Mouse (Mus musculus): ENCODE data around the gene Aak1. TPM values are rescaled to one million over a fixed set of nuclear protein-coding genes. Genes with fewer than 3 reads are reported as not detected.
A peak's percentile ranks its signal among the peaks of the same experiment; 100 is the strongest.

The Aak1 gene
- polyA plus RNA-seq, 1 experiment from 2014 or later, result 3.2 TPM

GRCm38 (mm10) chr6:86918058-86918835 lies 68.9 kb downstream of the Aak1 start:
- no peaks in the 10 kb centered on the region for H3K36me3 ChIP-seq (replicated peaks)
- H3K9ac ChIP-seq, result no peak overlapping the region
- no peaks in the 10 kb centered on the region for H3K27me3 ChIP-seq
- no peak overlapping the region for H3K27ac ChIP-seq (replicated peaks)
- no peak overlapping the region for H3K4me2 ChIP-seq
- H3K4me3 ChIP-seq (replicated peaks), result no peak overlapping the region
- no peak for ATAC-seq (ENCODE audit: insufficient read depth)
- no peaks in the 10 kb centered on the region for H3K9me3 ChIP-seq (replicated peaks)
- H3K4me1 ChIP-seq (replicated peaks), result peaks cover 2% of the 10 kb centered on the region; the same call in 1 of the 2 replicates
- WGBS (ENCODE audit: insufficient replicate concordance), result 60% methylated on average over 7 of the region's 7 CpGs

GRCm38 (mm10) chr6:86921880-86922279 lies 72.6 kb downstream of the Aak1 start:
- H3K9ac ChIP-seq, result no peak overlapping the region
- 14% methylated on average over 4 of the region's 4 CpGs for WGBS (ENCODE audit: insufficient replicate concordance)

GRCm38 (mm10) chr6:86924746-86925145 lies 75.4 kb downstream of the Aak1 start:
- Histone ChIP-seq H3K4me1 (replicated peaks) (no peaks in the 10 kb centered on the region), H3K27ac (replicated peaks) (no peak overlapping the region), H3K4me2 (no peak overlapping the region), H3K9ac (no peak overlapping the region), H3K36me3 (replicated peaks) (peaks cover 29% of the 10 kb centered on the region), H3K27me3 (no peaks in the 10 kb centered on the region), H3K9me3 (replicated peaks) (no peaks in the 10 kb centered on the region), H3K4me3 (replicated peaks) (no peak overlapping the region)
- ATAC-seq (ENCODE audit: insufficient read depth), result no peak
- 72% methylated on average over 4 of the region's 4 CpGs for WGBS (ENCODE audit: insufficient replicate concordance)

More at GRCm38 (mm10) chr6:86921880-86922279, 72.6 kb downstream of the Aak1 start:
- Histone ChIP-seq H3K27me3 (no peaks in the 10 kb centered on the region), H3K4me3 (replicated peaks) (no peak overlapping the region), H3K36me3 (replicated peaks) (peaks cover 15% of the 10 kb centered on the region), H3K4me1 (replicated peaks) (no peaks in the 10 kb centered on the region), H3K9me3 (replicated peaks) (no peaks in the 10 kb centered on the region), H3K27ac (replicated peaks) (no peak overlapping the region), H3K4me2 (no peak overlapping the region)
- no peak for ATAC-seq (ENCODE audit: insufficient read depth)

- no peak overlapping the region for H3K9ac ChIP-seq
- H3K27me3 ChIP-seq, result no peaks in the 10 kb centered on the region
- H3K4me1 ChIP-seq (replicated peaks), result peaks cover 5% of the 10 kb centered on the region; the same call in 1 of the 2 replicates
- ATAC-seq (ENCODE audit: insufficient read depth), result no peak
- WGBS (ENCODE audit: insufficient replicate concordance), result 65% methylated on average over 5 of the region's 5 CpGs
- peaks cover 23% of the 10 kb centered on the region for H3K36me3 ChIP-seq (replicated peaks)
- H3K9me3 ChIP-seq (replicated peaks), result no peaks in the 10 kb centered on the region
- no peak overlapping the region for H3K27ac ChIP-seq (replicated peaks)
- no peak overlapping the region for H3K4me2 ChIP-seq
- no peak overlapping the region for H3K4me3 ChIP-seq (replicated peaks)
Measured at GRCm38 (mm10) chr6:86934541-86934940, 85.2 kb downstream of the Aak1 start.

- 0 out of 2 replicates have a peak overlapping the region, but pooled peaks have one; percentile 7 for H3K4me2 ChIP-seq
- no peak overlapping the region for H3K4me3 ChIP-seq (replicated peaks)
Measured at GRCm38 (mm10) chr6:86939797-86940196, 90.5 kb downstream of the Aak1 start.

GRCm38 (mm10) chr6:86940966-86941365 lies 91.6 kb downstream of the Aak1 start:
- Histone ChIP-seq H3K9me3 (replicated peaks) (no peaks in the 10 kb centered on the region), H3K27ac (replicated peaks) (no peak overlapping the region), H3K4me1 (replicated peaks) (peaks cover 10% of the 10 kb centered on the region), H3K9ac (no peak overlapping the region), H3K4me2 (no peak overlapping the region), H3K4me3 (replicated peaks) (no peak overlapping the region), H3K27me3 (no peaks in the 10 kb centered on the region), H3K36me3 (replicated peaks) (peaks cover 35% of the 10 kb centered on the region)
- WGBS (ENCODE audit: insufficient replicate concordance), result 81% methylated on average over 9 of the region's 9 CpGs
- ATAC-seq (ENCODE audit: insufficient read depth), result no peak

More at GRCm38 (mm10) chr6:86939797-86940196, 90.5 kb downstream of the Aak1 start:
- H3K9me3 ChIP-seq (replicated peaks), result no peaks in the 10 kb centered on the region
- 26% methylated on average over 7 of the region's 7 CpGs for WGBS (ENCODE audit: insufficient replicate concordance)
- H3K4me1 ChIP-seq (replicated peaks), result peaks cover 10% of the 10 kb centered on the region
- no peak overlapping the region for H3K27ac ChIP-seq (replicated peaks)
- peaks cover 36% of the 10 kb centered on the region for H3K36me3 ChIP-seq (replicated peaks)
- H3K9ac ChIP-seq, result no peak overlapping the region
- no peaks in the 10 kb centered on the region for H3K27me3 ChIP-seq
- ATAC-seq (ENCODE audit: insufficient read depth), result peak; percentile 68

- Histone ChIP-seq H3K4me3 (replicated peaks) (no peak overlapping the region), H3K9ac (no peak overlapping the region), H3K27me3 (no peaks in the 10 kb centered on the region), H3K27ac (replicated peaks) (no peak overlapping the region), H3K9me3 (replicated peaks) (no peaks in the 10 kb centered on the region), H3K36me3 (replicated peaks) (peaks cover 26% of the 10 kb centered on the region), H3K4me2 (no peak overlapping the region), H3K4me1 (replicated peaks) (no peaks in the 10 kb centered on the region)
- 80% methylated on average over 8 of the region's 8 CpGs for WGBS (ENCODE audit: insufficient replicate concordance)
- ATAC-seq (ENCODE audit: insufficient read depth), result no peak
Measured at GRCm38 (mm10) chr6:86947100-86947499, 97.8 kb downstream of the Aak1 start.

- Histone ChIP-seq H3K4me3 (replicated peaks) (no peak overlapping the region), H3K36me3 (replicated peaks) (peaks cover 26% of the 10 kb centered on the region), H3K4me1 (replicated peaks) (no peaks in the 10 kb centered on the region), H3K4me2 (no peak overlapping the region), H3K9ac (no peak overlapping the region), H3K9me3 (replicated peaks) (no peaks in the 10 kb centered on the region), H3K27me3 (no peaks in the 10 kb centered on the region), H3K27ac (replicated peaks) (no peak overlapping the region)
- no peak for ATAC-seq (ENCODE audit: insufficient read depth)
- 69% methylated on average over 2 of the region's 2 CpGs for WGBS (ENCODE audit: insufficient replicate concordance)
Measured at GRCm38 (mm10) chr6:86948746-86949145, 99.4 kb downstream of the Aak1 start.

- no peak overlapping the region for H3K9ac ChIP-seq
- H3K27me3 ChIP-seq, result no peaks in the 10 kb centered on the region
- WGBS (ENCODE audit: insufficient replicate concordance), result 37% methylated on average over 1 of the region's 1 CpGs
- no peak overlapping the region for H3K4me3 ChIP-seq (replicated peaks)
- no peak overlapping the region for H3K27ac ChIP-seq (replicated peaks)
- H3K9me3 ChIP-seq (replicated peaks), result no peaks in the 10 kb centered on the region
- H3K36me3 ChIP-seq (replicated peaks), result peaks cover 22% of the 10 kb centered on the region
- no peaks in the 10 kb centered on the region for H3K4me1 ChIP-seq (replicated peaks)
- no peak overlapping the region for H3K4me2 ChIP-seq
- no peak for ATAC-seq (ENCODE audit: insufficient read depth)
Measured at GRCm38 (mm10) chr6:86950141-86950540, 100.8 kb downstream of the Aak1 start.

GRCm38 (mm10) chr6:86950733-86951255 lies 101.5 kb downstream of the Aak1 start:
- Histone ChIP-seq H3K27me3 (no peaks in the 10 kb centered on the region), H3K9me3 (replicated peaks) (no peaks in the 10 kb centered on the region), H3K4me1 (replicated peaks) (no peaks in the 10 kb centered on the region), H3K4me3 (replicated peaks) (no peak overlapping the region), H3K4me2 (no peak overlapping the region), H3K9ac (no peak overlapping the region), H3K36me3 (replicated peaks) (peaks cover 22% of the 10 kb centered on the region), H3K27ac (replicated peaks) (no peak overlapping the region)
- no peak for ATAC-seq (ENCODE audit: insufficient read depth)
- WGBS (ENCODE audit: insufficient replicate concordance), result 87% methylated on average over 1 of the region's 1 CpGs

- Histone ChIP-seq H3K27me3 (no peaks in the 10 kb centered on the region), H3K27ac (replicated peaks) (no peak overlapping the region), H3K36me3 (replicated peaks) (peaks cover 43% of the 10 kb centered on the region), H3K9me3 (replicated peaks) (no peaks in the 10 kb centered on the region), H3K4me2 (no peak overlapping the region), H3K9ac (no peak overlapping the region), H3K4me1 (replicated peaks) (no peaks in the 10 kb centered on the region), H3K4me3 (replicated peaks) (no peak overlapping the region)
- no peak for ATAC-seq (ENCODE audit: insufficient read depth)
- WGBS (ENCODE audit: insufficient replicate concordance), result 66% methylated on average over 3 of the region's 3 CpGs
Measured at GRCm38 (mm10) chr6:86955741-86956140, 106.4 kb downstream of the Aak1 start.

Measured in liver, embryonic 15.5 days (tissue).